Mouse (Mus musculus) ES-Bruce4 (cell line): ENCODE measurements around the gene Hibadh.

Source experiments
- CTCF ChIP-seq: IDR thresholded peaks from one replicate; pipeline ENCODE4 v1.8.1; 2011; ENCODE audit warnings: low read depth, low read length
- EP300 ChIP-seq: IDR thresholded peaks from 2 replicates; pipeline ENCODE4 v1.6.1; 2011; ENCODE audit warnings: low read depth, low read length; ENCODE audit not compliant: insufficient read depth
- POLR2A ChIP-seq: IDR thresholded peaks from one replicate; pipeline ENCODE4 v1.8.1; 2011; ENCODE audit warnings: low read length; ENCODE audit not compliant: insufficient read depth

- TF ChIP-seq CTCF = no peak
- TF ChIP-seq POLR2A = no peak
- TF ChIP-seq EP300 = no peak
These were observed 27.5 kb upstream of the Hibadh start for GRCm38 (mm10) chr6:52667641-52668040.
